Comparison of ENCODE assay signal across 19 mouse cellular contexts in the genomic region with DNA sequence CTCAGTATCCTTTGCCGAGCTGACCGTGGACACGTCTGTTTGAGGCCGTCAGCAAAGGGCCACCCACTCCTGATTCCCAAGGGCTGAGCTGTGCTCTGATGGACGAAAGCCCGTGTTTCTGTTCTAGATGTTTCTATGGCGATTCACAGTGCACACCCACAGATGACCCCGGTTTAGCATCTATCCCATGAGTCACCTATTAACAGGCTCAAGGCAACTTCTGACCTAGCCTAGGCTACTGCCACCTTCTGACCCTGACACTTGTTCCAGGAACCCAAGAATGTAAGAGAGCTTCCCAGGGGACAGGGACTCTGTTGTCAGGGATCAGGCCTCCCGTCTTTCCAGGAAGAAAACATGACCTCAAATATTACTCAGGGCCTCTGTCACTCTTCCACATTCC. TPM values are rescaled to one million over a fixed set of nuclear protein-coding genes. Genes with fewer than 3 reads are reported as not detected.
DNase-seq lines count a peak whose midpoint lies in the region; ATAC-seq lines count a peak whose summit lies in the region.
"Had no signal": no experiment of that assay in that cellular context is flagged by ENCODE, and none has a peak within 500 bp of the region (broad histone marks: within the 10 kb centered on the region; RNA-seq: fewer than 3 reads in every experiment).

No protein-coding gene starts in this region.

- no peaks in the 10 kb centered on the region for H3K36me3 ChIP-seq in heart, embryonic 12.5 days
- H3K36me3 ChIP-seq: embryonic facial prominence, embryonic 12.5 days; forebrain, embryonic 10.5 days; heart, embryonic 13.5 days; hindbrain, embryonic 15.5 days; limb, embryonic 12.5 days had no signal

- peaks cover 3% of the 10 kb centered on the region; the same call in 1 of the 2 replicates for H3K27me3 ChIP-seq in heart, embryonic 12.5 days (replicated peaks)
- H3K27me3 ChIP-seq: embryonic facial prominence, embryonic 12.5 days; hindbrain, embryonic 15.5 days had no signal

- ATAC-seq in heart, embryonic 12.5 days (ENCODE audit: insufficient number of reproducible peaks, low FRiP score): no peak

- no peak overlapping the region for H3K4me3 ChIP-seq in heart, embryonic 12.5 days
- H3K4me3 ChIP-seq: embryonic facial prominence, embryonic 12.5 days; forebrain, embryonic 10.5 days; heart, embryonic 13.5 days; hindbrain, embryonic 15.5 days; limb, embryonic 12.5 days had no signal

- H3K4me1 ChIP-seq in heart, embryonic 12.5 days (replicated peaks): peaks cover 21% of the 10 kb centered on the region

- no peak overlapping the region for H3K4me2 ChIP-seq in heart, embryonic 12.5 days
- H3K4me2 ChIP-seq: embryonic facial prominence, embryonic 12.5 days; heart, embryonic 13.5 days; hindbrain, embryonic 15.5 days; limb, embryonic 12.5 days had no signal

- no peak overlapping the region for H3K9ac ChIP-seq in heart, embryonic 12.5 days
- H3K9ac ChIP-seq: embryonic facial prominence, embryonic 12.5 days; heart, embryonic 13.5 days; hindbrain, embryonic 15.5 days; limb, embryonic 12.5 days had no signal

- no peak overlapping the region for H3K27ac ChIP-seq in heart, embryonic 12.5 days (ENCODE audit: poor library complexity, severe bottlenecking)
- H3K27ac ChIP-seq: embryonic facial prominence, embryonic 12.5 days; forebrain, embryonic 10.5 days; heart, embryonic 13.5 days; hindbrain, embryonic 15.5 days; limb, embryonic 12.5 days had no signal

- peak; percentile 95 for DNase-seq in heart, adult 11 months
- peak; percentile 12 for DNase-seq in urinary bladder, postnatal 14 days (ENCODE audit: low spot score)
- no peak for DNase-seq in urinary bladder, postnatal 10 days (ENCODE audit: low spot score)
- peak; percentile 14 to 29 for DNase-seq in heart, postnatal 14 days
- DNase-seq in yolk sac, embryonic 10.5 days (ENCODE audit: low spot score): peak; percentile 79
- no peak for DNase-seq in frontal cortex, postnatal 14 days (ENCODE audit: low spot score in 2 of 2)
- no peak for DNase-seq in cerebellum, adult 18-20 months
- DNase-seq: cerebellum, postnatal 14 days; retina, postnatal 1 day had no signal

- no peaks in the 10 kb centered on the region for H3K9me3 ChIP-seq in heart, embryonic 12.5 days (replicated peaks)
- H3K9me3 ChIP-seq: embryonic facial prominence, embryonic 12.5 days; forebrain, embryonic 10.5 days; heart, embryonic 13.5 days; hindbrain, embryonic 15.5 days; limb, embryonic 12.5 days had no signal

- 78% methylated on average over 9 of the region's 9 CpGs for WGBS in heart, embryonic 12.5 days

- intact Hi-C loops in heart, postnatal 14 days (cut with DNase I): loop anchor here (5.0 to 10.0 kb wide), 2 partner anchors 249 to 527 kb away; no protein-coding TSS in a partner anchor

RNA-seq across cellular contexts. Expression of gene Cryaa, which starts 10.5 kb away (rescaled TPM):
- polyA plus RNA-seq in heart, embryonic 12.5 days (2016; fragmentation: Nextera tagmentation; extraction: Ambion mirVana): 0.44 TPM in 1 of 2 replicates, not detected in the other
- not detected for total RNA-seq in heart, postnatal 14 days (2021)
- total RNA-seq: megakaryocyte, adult 5-6 weeks; monocyte, adult 5-6 weeks had no signal
- polyA plus RNA-seq: forebrain, embryonic 10.5 days; heart, embryonic 13.5 days; liver, embryonic 16.5 days; testis, adult 2 months had no signal

RNA-seq across cellular contexts. Expression of gene U2af1, which starts 29.4 kb away (rescaled TPM):
- polyA plus RNA-seq in heart, embryonic 12.5 days (2016; fragmentation: Nextera tagmentation; extraction: Ambion mirVana): 229 and 244 TPM in 2 replicates
- total RNA-seq in heart, postnatal 14 days (2021): 10 to 100 TPM; 82.0 to 82.2 TPM

RNA-seq across cellular contexts. Expression of gene Cbs, which starts 51.1 kb away (rescaled TPM):
- polyA plus RNA-seq in heart, embryonic 12.5 days (2016; fragmentation: Nextera tagmentation; extraction: Ambion mirVana): 0.48 and 0.70 TPM in 2 replicates
- 1 to 10 TPM in 1 of 2 experiments, under 1 TPM in 1; 0.32 to 1.9 TPM for total RNA-seq in heart, postnatal 14 days (2021)
- total RNA-seq: megakaryocyte, adult 5-6 weeks; monocyte, adult 5-6 weeks had no signal

Comparison
In these comparisons a context has a peak if more than half of its experiments do, and no peak if none do; other contexts are left out.
1. DNase-seq: peak in heart, adult 11 months (single experiment), urinary bladder, postnatal 14 days (single experiment), heart, postnatal 14 days (2 of 2) and yolk sac, embryonic 10.5 days (single experiment); none in urinary bladder, postnatal 10 days (single experiment), frontal cortex, postnatal 14 days (0 of 2) and cerebellum, adult 18-20 months (0 of 2).